Mouse (Mus musculus): ENCODE results near the gene Id2. TPM values are rescaled to one million over a fixed set of nuclear protein-coding genes. Genes with fewer than 3 reads are reported as not detected.

The Id2 gene
- total RNA-seq (2014; rRNA removed; ENCODE audit: low replicate concordance) (57.7 and 83.7 TPM in 2 replicates), polyA plus RNA-seq (2015; fragmentation: Nextera tagmentation; extraction: Ambion mirVana) (131 and 136 TPM in 2 replicates)

DNA sequence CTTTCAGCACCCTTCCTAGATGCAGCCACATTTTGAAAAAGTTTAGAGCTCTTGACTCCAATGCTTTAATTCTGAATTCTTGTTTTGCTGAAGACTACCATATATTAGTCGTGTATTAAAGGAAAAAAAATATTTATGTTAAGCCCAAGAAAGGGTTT lies at the start of gene Id2:
Id2 (minus strand) TSS at position 89 of the 158 bp plus-strand sequence.
- WGBS = 14% methylated on average over 1 of the region's 1 CpGs
- H3K27ac ChIP-seq (ENCODE audit: low read depth) = peak within 1 kb of the TSS; percentile 95
- TF ChIP-seq CTCF (IDR thresholded peaks at IDR 0.05; ENCODE audit: low read depth) (no peak), EP300 (IDR thresholded peaks at IDR 0.05; ENCODE audit: low read depth) (no peak)
- no peak for DNase-seq (ENCODE audit: low spot score)
- peak within 1 kb of the TSS; percentile 76 for H3K4me2 ChIP-seq (ENCODE audit: low read depth, low read length)
- no peaks in the 10 kb centered on the region for H3K9me3 ChIP-seq (replicated peaks; ENCODE audit: control insufficient read depth, low read length)
- H3K36me3 ChIP-seq (replicated peaks; ENCODE audit: control insufficient read depth, insufficient read depth, low read length) = no peaks in the 10 kb centered on the region
- peak within 1 kb of the TSS; percentile 60 for H3K4me3 ChIP-seq (ENCODE audit: low read depth, low read length)
- H3K27me3 ChIP-seq (ENCODE audit: control insufficient read depth, insufficient read depth, low read length) = no peaks in the 10 kb centered on the region
- ATAC-seq (ENCODE audit: insufficient read depth, low read depth) = no peak
- peaks cover 35% of the 10 kb centered on the region for H3K4me1 ChIP-seq (ENCODE audit: control insufficient read depth, insufficient read depth)
- peak within 1 kb of the TSS; percentile 56 for H3K9ac ChIP-seq (replicated peaks; ENCODE audit: low read depth, low read length)

DNA sequence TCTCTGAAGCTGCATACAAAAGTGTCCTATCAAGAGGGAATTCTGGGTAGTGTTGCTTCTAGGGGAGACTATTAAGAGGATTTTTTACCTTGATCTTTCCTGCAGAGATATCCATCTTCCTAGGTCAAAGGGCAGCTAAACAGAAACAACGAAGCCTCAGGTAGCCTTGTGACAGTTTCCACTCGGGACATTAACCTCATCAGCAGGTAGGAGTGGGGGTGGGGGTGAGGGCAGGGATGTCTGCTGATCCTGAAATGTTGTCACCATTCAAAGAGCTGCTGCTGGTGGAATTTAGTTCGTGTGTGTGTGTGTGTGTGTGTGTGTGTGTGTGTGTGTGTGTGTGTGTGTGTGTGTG lies 48.4 kb upstream of the Id2 start:
- Histone ChIP-seq H3K4me3 (ENCODE audit: low read depth, low read length) (no peak overlapping the region), H3K9me3 (replicated peaks; ENCODE audit: control insufficient read depth, low read length) (no peaks in the 10 kb centered on the region), H3K36me3 (replicated peaks; ENCODE audit: control insufficient read depth, insufficient read depth, low read length) (no peaks in the 10 kb centered on the region), H3K4me2 (ENCODE audit: low read depth, low read length) (no peak overlapping the region), H3K9ac (replicated peaks; ENCODE audit: low read depth, low read length) (no peak overlapping the region), H3K27me3 (ENCODE audit: control insufficient read depth, insufficient read depth, low read length) (no peaks in the 10 kb centered on the region), H3K27ac (ENCODE audit: low read depth) (no peak overlapping the region), H3K4me1 (ENCODE audit: control insufficient read depth, insufficient read depth) (no peaks in the 10 kb centered on the region)
- DNase-seq (ENCODE audit: low spot score) (no peak), ATAC-seq (ENCODE audit: insufficient read depth, low read depth) (no peak)
- no peak for TF ChIP-seq CTCF (IDR thresholded peaks at IDR 0.05; ENCODE audit: low read depth)
- no peak for TF ChIP-seq EP300 (IDR thresholded peaks at IDR 0.05; ENCODE audit: low read depth)
- WGBS = 46% methylated on average over 3 of the region's 3 CpGs

DNA sequence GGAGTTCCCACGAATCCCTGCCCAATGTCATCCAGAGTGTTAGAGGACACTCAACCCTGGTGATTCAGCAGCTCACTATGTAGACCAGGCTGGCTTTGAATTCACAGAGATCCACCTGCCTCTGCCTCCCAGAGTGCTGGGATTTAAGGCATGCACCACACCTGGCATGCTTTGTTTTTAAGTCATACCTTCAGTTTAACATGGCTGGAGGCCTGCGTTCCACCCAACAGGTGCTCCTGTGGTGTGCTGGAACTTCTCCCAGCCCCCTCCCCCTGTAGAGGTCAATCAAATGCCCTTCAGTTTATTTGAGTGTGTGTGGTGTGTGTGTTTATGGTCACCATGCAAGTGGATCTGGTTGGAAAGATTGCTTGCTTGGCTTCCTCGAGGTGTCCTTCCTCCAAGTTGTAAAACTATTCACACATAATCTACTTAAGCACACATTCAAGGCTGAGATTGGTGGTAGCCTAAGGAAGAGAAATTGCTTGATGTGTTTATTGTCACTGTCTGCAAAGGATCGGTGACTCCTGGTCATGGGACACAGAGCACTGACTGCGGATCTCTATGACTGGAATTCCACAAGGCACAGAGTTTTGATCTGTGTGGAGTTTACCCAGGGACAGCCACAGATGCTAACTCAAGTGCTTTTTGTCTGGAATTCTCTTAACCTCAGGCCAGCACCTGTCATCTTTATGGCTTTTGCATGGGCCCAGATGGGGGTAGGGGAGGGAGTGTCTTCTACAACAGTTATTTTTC lies 47.8 kb upstream of the Id2 start:
- no peaks in the 10 kb centered on the region for H3K36me3 ChIP-seq (replicated peaks; ENCODE audit: control insufficient read depth, insufficient read depth, low read length)
- WGBS = 65% methylated on average over 5 of the region's 5 CpGs
- TF ChIP-seq EP300 (IDR thresholded peaks at IDR 0.05; ENCODE audit: low read depth) (no peak), CTCF (IDR thresholded peaks at IDR 0.05; ENCODE audit: low read depth) (no peak)
- H3K4me1 ChIP-seq (ENCODE audit: control insufficient read depth, insufficient read depth) = no peaks in the 10 kb centered on the region
- H3K4me3 ChIP-seq (ENCODE audit: low read depth, low read length) = no peak overlapping the region
- ATAC-seq (ENCODE audit: insufficient read depth, low read depth) (no peak), DNase-seq (ENCODE audit: low spot score) (no peak)
- no peak overlapping the region for H3K4me2 ChIP-seq (ENCODE audit: low read depth, low read length)
- H3K27ac ChIP-seq (ENCODE audit: low read depth) = no peak overlapping the region
- no peaks in the 10 kb centered on the region for H3K9me3 ChIP-seq (replicated peaks; ENCODE audit: control insufficient read depth, low read length)
- no peak overlapping the region for H3K9ac ChIP-seq (replicated peaks; ENCODE audit: low read depth, low read length)
- no peaks in the 10 kb centered on the region for H3K27me3 ChIP-seq (ENCODE audit: control insufficient read depth, insufficient read depth, low read length)

DNA sequence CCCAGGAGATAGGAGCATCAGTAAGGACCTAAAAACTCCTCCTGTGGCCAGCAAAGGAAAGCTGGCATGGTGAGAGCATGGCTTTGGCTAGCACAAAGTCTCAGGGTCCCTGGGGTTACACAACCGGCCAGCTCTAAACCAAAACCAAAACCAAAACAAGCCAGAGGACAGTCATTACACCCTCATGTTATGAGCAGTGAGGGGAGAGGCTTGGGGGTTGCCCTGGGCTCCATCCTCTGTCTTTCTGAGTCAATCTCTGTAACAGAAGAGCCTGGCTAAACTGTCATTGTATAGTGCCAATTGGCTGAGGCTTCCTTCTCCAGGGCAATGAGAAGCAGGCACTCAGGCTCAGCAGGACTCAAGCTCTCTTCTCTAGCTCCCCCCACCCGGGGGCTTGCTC lies 46.6 kb upstream of the Id2 start:
- no peak for DNase-seq (ENCODE audit: low spot score)
- H3K4me2 ChIP-seq (ENCODE audit: low read depth, low read length) = no peak overlapping the region
- no peaks in the 10 kb centered on the region for H3K27me3 ChIP-seq (ENCODE audit: control insufficient read depth, insufficient read depth, low read length)
- H3K9ac ChIP-seq (replicated peaks; ENCODE audit: low read depth, low read length) = no peak overlapping the region
- no peaks in the 10 kb centered on the region for H3K4me1 ChIP-seq (ENCODE audit: control insufficient read depth, insufficient read depth)
- no peaks in the 10 kb centered on the region for H3K36me3 ChIP-seq (replicated peaks; ENCODE audit: control insufficient read depth, insufficient read depth, low read length)
- H3K9me3 ChIP-seq (replicated peaks; ENCODE audit: control insufficient read depth, low read length) = no peaks in the 10 kb centered on the region
- no peak overlapping the region for H3K4me3 ChIP-seq (ENCODE audit: low read depth, low read length)
- 63% methylated on average over 2 of the region's 2 CpGs for WGBS
- no peak overlapping the region for H3K27ac ChIP-seq (ENCODE audit: low read depth)
- no peak for ATAC-seq (ENCODE audit: insufficient read depth, low read depth)
- TF ChIP-seq CTCF (IDR thresholded peaks at IDR 0.05; ENCODE audit: low read depth) (no peak), EP300 (IDR thresholded peaks at IDR 0.05; ENCODE audit: low read depth) (no peak)

DNA sequence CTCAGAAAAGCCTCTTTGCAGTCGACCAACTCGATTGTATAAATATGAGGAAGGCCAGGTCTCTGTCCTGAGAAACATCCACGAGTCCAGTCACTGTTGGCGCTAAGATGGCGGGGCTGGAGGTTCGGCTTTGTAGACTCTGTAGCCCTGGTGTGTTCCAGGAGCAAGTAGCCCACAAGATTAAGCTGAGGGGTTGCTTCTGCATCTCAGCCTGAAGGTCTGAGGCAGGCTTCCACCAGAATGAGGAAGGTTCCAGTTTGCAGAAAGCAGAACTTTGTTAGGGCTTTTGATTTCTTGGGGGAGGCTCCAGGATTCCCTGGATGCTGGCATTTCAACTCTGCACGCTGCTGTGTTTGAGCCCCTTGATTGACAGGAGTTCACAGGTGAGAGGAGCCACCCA lies 45.3 kb upstream of the Id2 start:
- ATAC-seq (ENCODE audit: insufficient read depth, low read depth) (no peak), DNase-seq (ENCODE audit: low spot score) (no peak)
- no peak overlapping the region for H3K4me2 ChIP-seq (ENCODE audit: low read depth, low read length)
- H3K27me3 ChIP-seq (ENCODE audit: control insufficient read depth, insufficient read depth, low read length) = no peaks in the 10 kb centered on the region
- no peak overlapping the region for H3K27ac ChIP-seq (ENCODE audit: low read depth)
- H3K4me3 ChIP-seq (ENCODE audit: low read depth, low read length) = no peak overlapping the region
- H3K4me1 ChIP-seq (ENCODE audit: control insufficient read depth, insufficient read depth) = no peaks in the 10 kb centered on the region
- 78% methylated on average over 7 of the region's 7 CpGs for WGBS
- no peaks in the 10 kb centered on the region for H3K9me3 ChIP-seq (replicated peaks; ENCODE audit: control insufficient read depth, low read length)
- no peak overlapping the region for H3K9ac ChIP-seq (replicated peaks; ENCODE audit: low read depth, low read length)
- TF ChIP-seq EP300 (IDR thresholded peaks at IDR 0.05; ENCODE audit: low read depth) (no peak), CTCF (IDR thresholded peaks at IDR 0.05; ENCODE audit: low read depth) (no peak)
- H3K36me3 ChIP-seq (replicated peaks; ENCODE audit: control insufficient read depth, insufficient read depth, low read length) = no peaks in the 10 kb centered on the region

DNA sequence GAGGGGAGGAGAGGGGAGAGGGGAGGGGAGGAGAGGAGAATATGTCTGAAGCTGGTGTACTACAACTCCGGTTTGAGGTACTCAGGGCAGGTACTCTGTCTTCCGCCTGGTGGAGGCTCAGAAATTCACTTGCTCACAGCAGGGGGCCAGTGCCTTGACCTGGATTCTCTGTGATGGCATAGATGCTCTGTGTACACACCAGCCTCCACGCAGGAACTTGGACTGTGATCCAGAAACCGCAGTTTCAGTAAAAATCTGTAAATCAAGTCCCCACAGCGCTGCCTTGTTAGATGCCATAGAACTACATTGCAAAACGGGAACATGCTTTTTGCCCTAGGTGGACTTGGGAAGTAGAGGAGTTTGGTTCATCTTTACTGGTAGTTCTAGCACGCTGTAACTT lies 44.4 kb upstream of the Id2 start:
- Histone ChIP-seq H3K4me2 (ENCODE audit: low read depth, low read length) (no peak overlapping the region), H3K4me3 (ENCODE audit: low read depth, low read length) (no peak overlapping the region), H3K9me3 (replicated peaks; ENCODE audit: control insufficient read depth, low read length) (no peaks in the 10 kb centered on the region), H3K9ac (replicated peaks; ENCODE audit: low read depth, low read length) (no peak overlapping the region), H3K36me3 (replicated peaks; ENCODE audit: control insufficient read depth, insufficient read depth, low read length) (no peaks in the 10 kb centered on the region), H3K4me1 (ENCODE audit: control insufficient read depth, insufficient read depth) (no peaks in the 10 kb centered on the region), H3K27me3 (ENCODE audit: control insufficient read depth, insufficient read depth, low read length) (no peaks in the 10 kb centered on the region), H3K27ac (ENCODE audit: low read depth) (no peak overlapping the region)
- ATAC-seq (ENCODE audit: insufficient read depth, low read depth) (no peak), DNase-seq (ENCODE audit: low spot score) (no peak)
- TF ChIP-seq CTCF (IDR thresholded peaks at IDR 0.05; ENCODE audit: low read depth) = no peak
- no peak for TF ChIP-seq EP300 (IDR thresholded peaks at IDR 0.05; ENCODE audit: low read depth)
- 80% methylated on average over 7 of the region's 7 CpGs for WGBS
